Mouse (Mus musculus) cerebellum, adult 9-10 months (tissue): ENCODE data around the gene Gm11238.
A peak's percentile ranks its signal among the peaks of the same experiment; 100 is the strongest.
"Not testable (repeated sequence)": the region's sequence is repeated elsewhere in the genome, so short reads cannot be mapped to it uniquely, and the experiment has no call there.

Source experiments
- DNase-seq: peaks from one replicate; pipeline ENCODE4 v3.0.0; 2022

Gene Gm11238

GRCm38 (mm10) chr4:73607581-73607980, at the start of gene Gm11238:
Gm11238 (plus strand) TSS chr4:73607881.
- not testable (repeated sequence) for DNase-seq

- peak; percentile 10 for DNase-seq
Observed at GRCm38 (mm10) chr4:73599248-73599647, 8.4 kb upstream of the Gm11238 start.

- not testable (repeated sequence) for DNase-seq
Observed at GRCm38 (mm10) chr4:73622684-73623083, 15.0 kb downstream of the Gm11238 start, which contains the start of gene Gm11237. Gm11237 (plus strand) TSS chr4:73622984.

- not testable (repeated sequence) for DNase-seq
Observed at GRCm38 (mm10) chr4:73637821-73638220, 30.1 kb downstream of the Gm11238 start, which contains the start of gene Gm11236. Gm11236 (plus strand) TSS chr4:73638121.

- DNase-seq = not testable (repeated sequence)
Observed at GRCm38 (mm10) chr4:73661864-73662263, 54.2 kb downstream of the Gm11238 start.

- DNase-seq = not testable (repeated sequence)
Observed at GRCm38 (mm10) chr4:73668054-73668453, 60.4 kb downstream of the Gm11238 start, which contains the start of gene Gm11239. Gm11239 (plus strand) TSS chr4:73668354.

GRCm38 (mm10) chr4:73683216-73683615, 75.5 kb downstream of the Gm11238 start, which contains the start of gene Gm428:
Gm428 (plus strand) TSS chr4:73683516.
- DNase-seq = not testable (repeated sequence)
